8 mouse cellular contexts compared by ENCODE assay signal in the genomic region with DNA sequence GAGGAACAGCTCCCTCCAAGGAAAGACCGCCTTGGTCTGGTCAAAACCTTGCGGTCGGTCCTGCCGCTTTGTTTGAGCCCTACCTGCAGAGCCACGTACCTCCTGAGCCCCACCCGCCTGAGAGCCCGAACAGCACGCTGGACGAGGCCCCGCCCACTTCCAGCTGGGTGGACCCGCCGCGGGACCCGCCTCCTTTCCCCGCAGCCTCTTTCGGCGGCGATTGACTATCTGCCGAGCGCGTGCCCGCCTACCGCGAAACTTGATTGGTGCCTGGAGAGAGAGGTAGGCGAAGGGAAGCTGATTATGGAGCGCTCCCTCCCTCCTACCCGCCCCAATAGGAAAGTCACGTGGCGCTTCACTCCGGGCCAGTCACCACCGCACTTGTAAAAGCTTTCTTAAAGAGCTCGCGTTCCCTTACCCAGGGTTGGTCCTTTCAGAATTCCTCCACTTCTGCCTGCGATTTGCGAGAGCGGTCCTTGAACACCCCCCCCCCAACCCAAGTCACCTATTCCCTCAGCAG. TPM values are rescaled to one million over a fixed set of nuclear protein-coding genes. Genes with fewer than 3 reads are reported as not detected.
DNase-seq lines count a peak whose midpoint lies in the region; ATAC-seq and TF ChIP-seq lines count a peak whose summit lies in the region.

No protein-coding gene starts in this region.

- peak; percentile 96 to 98 for DNase-seq in CD8-positive naive resting alpha-beta T cell, adult 2 months (ENCODE audit: low read depth in 2 of 2, low spot score in 2 of 2)
- DNase-seq in c-Kit-positive CD71-negative TER-119-negative erythroid progenitor cells, embryonic 14.5 days (ENCODE audit: low read depth) = peak; percentile 90
- DNase-seq in forebrain, embryonic 10.5 days (ENCODE audit: extremely low spot score, low spot score) = peak; percentile 99
- peak; percentile 99 to 100 for DNase-seq in kidney, postnatal 25 days
- DNase-seq in liver, embryonic 14.5 days (ENCODE audit: low read depth in 3 of 3, low spot score in 3 of 3) = peak; percentile 94 to 96 (median 94)
- peak; percentile 97 for DNase-seq in neural tube, embryonic 11.5 days (ENCODE audit: low spot score)
- DNase-seq in stomach, postnatal 0 days (ENCODE audit: low spot score) = peak; percentile 99

- H3K9ac ChIP-seq in heart, embryonic 15.5 days = peak overlapping the region; percentile 84
- peak overlapping the region; percentile 70 for H3K9ac ChIP-seq in liver, embryonic 14.5 days (replicated peaks)
- H3K9ac ChIP-seq in neural tube, embryonic 11.5 days (ENCODE audit: low read length) = peak overlapping the region; percentile 87
- peak overlapping the region; percentile 92 for H3K9ac ChIP-seq in stomach, postnatal 0 days (ENCODE audit: low read length)

- peaks cover 17% of the 10 kb centered on the region for H3K27me3 ChIP-seq in forebrain, embryonic 10.5 days (ENCODE audit: poor library complexity, severe bottlenecking)
- H3K27me3 ChIP-seq in heart, embryonic 15.5 days = no peaks in the 10 kb centered on the region
- peaks cover 9% of the 10 kb centered on the region; the same call in 1 of the 2 replicates for H3K27me3 ChIP-seq in liver, embryonic 14.5 days (ENCODE audit: control insufficient read depth, insufficient read depth, low read length)
- no peaks in the 10 kb centered on the region for H3K27me3 ChIP-seq in neural tube, embryonic 11.5 days (ENCODE audit: control insufficient read depth, insufficient read depth, low read length)
- H3K27me3 ChIP-seq in stomach, postnatal 0 days (ENCODE audit: control insufficient read depth, insufficient read depth, low read length) = no peaks in the 10 kb centered on the region

- under 1% methylated on average over 36 of the region's 36 CpGs for WGBS in forebrain, embryonic 10.5 days
- 0% methylated on average over 36 of the region's 36 CpGs for WGBS in heart, embryonic 15.5 days
- 0% methylated on average over 34 of the region's 36 CpGs for WGBS in liver, embryonic 14.5 days (ENCODE audit: insufficient replicate concordance)
- under 1% methylated on average over 36 of the region's 36 CpGs for WGBS in neural tube, embryonic 11.5 days
- WGBS in stomach, postnatal 0 days = under 1% methylated on average over 34 of the region's 36 CpGs

- H3K4me1 ChIP-seq in forebrain, embryonic 10.5 days = peaks cover 75% of the 10 kb centered on the region
- H3K4me1 ChIP-seq in heart, embryonic 15.5 days (replicated peaks) = peaks cover 42% of the 10 kb centered on the region
- peaks cover 12 to 19% of the 10 kb centered on the region in 2 experiments for H3K4me1 ChIP-seq in liver, embryonic 14.5 days (replicated peaks; ENCODE audit: control insufficient read depth in 2 of 2, insufficient read depth in 2 of 2, low read length in 1 of 2)
- peaks cover 29% of the 10 kb centered on the region for H3K4me1 ChIP-seq in neural tube, embryonic 11.5 days (ENCODE audit: control insufficient read depth, insufficient read depth, low read length)
- H3K4me1 ChIP-seq in stomach, postnatal 0 days (replicated peaks; ENCODE audit: control insufficient read depth, insufficient read depth) = no peaks in the 10 kb centered on the region

- ATAC-seq in heart, embryonic 15.5 days (replicated peaks; ENCODE audit: insufficient number of reproducible peaks, insufficient read depth, low FRiP score, low read depth) = peak; percentile 90
- ATAC-seq in liver, embryonic 14.5 days (ENCODE audit: insufficient read depth) = peak; percentile 92
- ATAC-seq in neural tube, embryonic 11.5 days (ENCODE audit: insufficient read depth, low FRiP score, low TSS enrichment) = peak; percentile 91
- ATAC-seq in stomach, postnatal 0 days (ENCODE audit: low FRiP score, low TSS enrichment) = peak; percentile 94

- H3K27ac ChIP-seq in forebrain, embryonic 10.5 days = peak overlapping the region; percentile 97
- peak overlapping the region; percentile 93 for H3K27ac ChIP-seq in heart, embryonic 15.5 days
- peak overlapping the region; percentile 81 for H3K27ac ChIP-seq in liver, embryonic 14.5 days
- H3K27ac ChIP-seq in neural tube, embryonic 11.5 days (ENCODE audit: low read depth, low read length) = peak overlapping the region; percentile 89
- H3K27ac ChIP-seq in stomach, postnatal 0 days (replicated peaks) = peak overlapping the region; percentile 97

- TF ChIP-seq EP300 in liver, embryonic 14.5 days (IDR thresholded peaks at IDR 0.05; ENCODE audit: low read depth) = no peak
- TF ChIP-seq EP300 in stomach, postnatal 0 days (optimal IDR thresholded peaks at IDR 0.05) = peak; percentile 82

- H3K4me2 ChIP-seq in heart, embryonic 15.5 days = peak overlapping the region; percentile 93
- peak overlapping the region; percentile 100 for H3K4me2 ChIP-seq in liver, embryonic 14.5 days (ENCODE audit: low read depth)
- peak overlapping the region; percentile 83 for H3K4me2 ChIP-seq in neural tube, embryonic 11.5 days (ENCODE audit: low read depth)
- H3K4me2 ChIP-seq in stomach, postnatal 0 days (replicated peaks; ENCODE audit: low read depth) = peak overlapping the region; percentile 96

- no peaks in the 10 kb centered on the region for H3K9me3 ChIP-seq in forebrain, embryonic 10.5 days
- no peaks in the 10 kb centered on the region for H3K9me3 ChIP-seq in heart, embryonic 15.5 days (replicated peaks)
- H3K9me3 ChIP-seq in liver, embryonic 14.5 days (ENCODE audit: control insufficient read depth, low read length) = no peaks in the 10 kb centered on the region
- H3K9me3 ChIP-seq in neural tube, embryonic 11.5 days (ENCODE audit: control insufficient read depth, low read length) = no peaks in the 10 kb centered on the region
- no peaks in the 10 kb centered on the region for H3K9me3 ChIP-seq in stomach, postnatal 0 days (ENCODE audit: control insufficient read depth, low read length)

- no peak for TF ChIP-seq CTCF in liver, embryonic 14.5 days (IDR thresholded peaks at IDR 0.05; ENCODE audit: low read depth)
- TF ChIP-seq CTCF in stomach, postnatal 0 days (IDR thresholded peaks at IDR 0.05; ENCODE audit: low read depth) = no peak

- H3K36me3 ChIP-seq in forebrain, embryonic 10.5 days (replicated peaks) = peaks cover 25% of the 10 kb centered on the region
- peaks cover 4% of the 10 kb centered on the region; the same call in 1 of the 2 replicates for H3K36me3 ChIP-seq in heart, embryonic 15.5 days
- no peaks in the 10 kb centered on the region for H3K36me3 ChIP-seq in liver, embryonic 14.5 days (replicated peaks; ENCODE audit: control insufficient read depth, insufficient read depth, low read depth)
- peaks cover 4% of the 10 kb centered on the region; the same call in 1 of the 2 replicates for H3K36me3 ChIP-seq in neural tube, embryonic 11.5 days (ENCODE audit: control insufficient read depth, insufficient read depth, low read length)
- no peaks in the 10 kb centered on the region; the same call in 1 of the 2 replicates for H3K36me3 ChIP-seq in stomach, postnatal 0 days (ENCODE audit: control insufficient read depth, insufficient read depth, low read length)

- peak overlapping the region; percentile 93 for H3K4me3 ChIP-seq in forebrain, embryonic 10.5 days
- H3K4me3 ChIP-seq in heart, embryonic 15.5 days = peak overlapping the region; percentile 72
- H3K4me3 ChIP-seq in liver, embryonic 14.5 days (ENCODE audit: insufficient read depth in 1 of 2, low read depth in 2 of 2, low read length in 2 of 2) = peak overlapping the region; percentile 72 to 86
- H3K4me3 ChIP-seq in neural tube, embryonic 11.5 days (ENCODE audit: low read depth, low read length) = peak overlapping the region; percentile 89
- peak overlapping the region; percentile 73 for H3K4me3 ChIP-seq in stomach, postnatal 0 days (ENCODE audit: low read depth, low read length)

RNA-seq across cellular contexts. Expression of gene Dusp7, which starts 0.8 kb away (rescaled TPM):
- polyA plus RNA-seq in forebrain, embryonic 10.5 days (2016; fragmentation: Nextera tagmentation; extraction: Ambion mirVana) = 17.6 and 18.9 TPM in 2 replicates
- 8.9 and 13.8 TPM in 2 replicates for polyA plus RNA-seq in heart, embryonic 15.5 days (2015; fragmentation: Nextera tagmentation; extraction: Ambion mirVana)
- polyA plus RNA-seq in liver, embryonic 14.5 days (2012; rRNA removed) = 8.2 and 10.0 TPM in 2 replicates
- 4.4 and 4.5 TPM in 2 replicates for polyA plus RNA-seq in liver, embryonic 14.5 days (2014; fragmentation: Nextera tagmentation; extraction: Ambion mirVana)
- 28.1 and 28.7 TPM in 2 replicates for polyA plus RNA-seq in neural tube, embryonic 11.5 days (2014; fragmentation: Nextera tagmentation; extraction: Ambion mirVana)
- 12.3 and 12.7 TPM in 2 replicates for polyA plus RNA-seq in stomach, postnatal 0 days (2015; fragmentation: Nextera tagmentation; extraction: Ambion mirVana)

Comparison
In these comparisons a context has a peak if more than half of its experiments do, and no peak if none do; other contexts are left out.
1. Peak in every context shown above with its lines: DNase-seq, ATAC-seq, H3K4me3 ChIP-seq and H3K27ac ChIP-seq.